Mouse (Mus musculus) thymus, adult 2 months (tissue): ENCODE data around the gene Clasp1.

Source experiments
- CTCF ChIP-seq: fragments of 200-500 bp; IDR thresholded peaks from 2 replicates; pipeline ENCODE4 v1.5.1; 2012; ENCODE audit warnings: mild to moderate bottlenecking, control low read depth, low read length, moderate library complexity, borderline replicate concordance; ENCODE audit not compliant: control insufficient read depth, poor library complexity, insufficient read depth; ENCODE audit errors: extremely low read depth
- POLR2A ChIP-seq: fragments of 200-500 bp; IDR thresholded peaks from 2 replicates; pipeline ENCODE4 v1.6.1; 2012; ENCODE audit warnings: mild to moderate bottlenecking, low read length, control low read depth, moderate library complexity; ENCODE audit not compliant: control insufficient read depth, poor library complexity, insufficient read depth; ENCODE audit errors: extremely low read depth

- no peak for TF ChIP-seq CTCF
- no peak for TF ChIP-seq POLR2A
Measured at GRCm38 (mm10) chr1:118417047-118417730, 28.3 kb downstream of the Clasp1 start.
